Mouse (Mus musculus) G1E (cell line): ENCODE measurements around the gene Trnp1. TPM values are rescaled to one million over a fixed set of nuclear protein-coding genes. Genes with fewer than 3 reads are reported as not detected.
A peak's percentile ranks its signal among the peaks of the same experiment; 100 is the strongest.

Experiments used
- ATAC-seq: 2 replicates; pipeline ENCODE4 v1.8.0; 2016; ENCODE audit warnings: mild to moderate bottlenecking; ENCODE audit not compliant: insufficient number of reproducible peaks, poor library complexity, low FRiP score, severe bottlenecking; ENCODE audit errors: extremely low read depth
- DNase-seq: peaks from one replicate; pipeline ENCODE4 v3.0.0; 2012; ENCODE audit warnings: low spot score
- H3K27me3 ChIP-seq: 2 replicates; pipeline ENCODE4 v1.6.1; 2012; ENCODE audit warnings: mild to moderate bottlenecking, low read length, inconsistent platforms; ENCODE audit not compliant: insufficient read depth
- H3K36me3 ChIP-seq: replicated peaks from 2 replicates; pipeline ENCODE3; 2012; ENCODE audit warnings: mild to moderate bottlenecking, inconsistent platforms
- H3K4me1 ChIP-seq: 2 replicates; pipeline ENCODE4 v1.6.1; 2012; ENCODE audit warnings: low read depth, low read length, inconsistent platforms, mixed read lengths; ENCODE audit not compliant: insufficient read depth
- H3K4me3 ChIP-seq: 2 replicates; pipeline ENCODE4 v1.5.1; 2012; ENCODE audit warnings: low read depth, mild to moderate bottlenecking, inconsistent platforms, low read length, moderate library complexity, mixed read lengths
- H3K9me3 ChIP-seq: replicated peaks from 2 replicates; pipeline ENCODE4 v1.6.1; 2012; ENCODE audit warnings: inconsistent platforms
- CTCF ChIP-seq: IDR thresholded peaks from 2 replicates; pipeline ENCODE4 v1.5.1; 2012; ENCODE audit warnings: low read depth, low read length, inconsistent platforms, mixed read lengths
- GATA1 ChIP-seq: IDR thresholded peaks from 2 replicates; pipeline ENCODE4 v1.6.1; 2012; ENCODE audit warnings: borderline replicate concordance, low read length, inconsistent platforms, mixed read lengths
- GATA2 ChIP-seq: IDR thresholded peaks from 2 replicates; pipeline ENCODE4 v1.6.1; 2012; ENCODE audit warnings: low read depth, low read length, inconsistent platforms, borderline replicate concordance
- POLR2AphosphoS5 ChIP-seq: IDR thresholded peaks from 2 replicates; pipeline ENCODE4 v1.6.1; 2012; ENCODE audit warnings: low read depth, low read length, inconsistent platforms; ENCODE audit not compliant: insufficient replicate concordance
- TAL1 ChIP-seq: conservative IDR thresholded peaks from 2 replicates; pipeline ENCODE4 v1.6.1; 2012; ENCODE audit warnings: low read depth, low read length, inconsistent platforms, mixed read lengths
- polyA plus RNA-seq: library from polyadenylated mRNA; stranded (reverse); fragments of >175 nt; gene quantifications from 2 replicates; pipeline ENCODE4 v1.2.3, GENCODE M21; 2012
- total RNA-seq, 2 experiments: library from RNA; stranded (forward) in 1 of 2; stranded (reverse) in 1 of 2; fragments of 200-1000 nt in 1 of 2; fragments of >200 nt in 1 of 2; fragmentation: Nextera tagmentation in 1 of 2; gene quantifications; 2 replicates each; pipeline ENCODE4 v1.2.3; 2014 to 2017

Gene Trnp1
- total and polyA plus RNA-seq, 3 experiments: 0.16 TPM; not detected in 2

DNA sequence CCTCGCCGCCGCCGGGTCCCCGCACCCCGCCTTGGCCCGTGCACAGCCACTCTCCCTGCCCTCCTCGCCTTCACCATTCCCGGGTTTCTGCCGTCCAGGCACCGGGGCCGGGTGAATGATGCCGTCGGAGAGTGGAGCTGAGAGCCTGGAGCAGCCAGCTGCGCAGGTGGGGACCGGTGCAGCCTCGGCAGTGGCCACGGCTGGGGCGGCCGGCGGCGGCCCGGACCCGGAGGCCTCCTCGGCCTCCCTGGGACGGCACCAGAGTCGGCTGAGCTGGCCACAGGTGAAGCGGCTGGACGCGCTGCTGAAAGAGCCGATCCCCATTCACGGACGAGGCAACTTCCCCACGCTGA, 18.2 kb downstream of the Trnp1 start:
- Histone ChIP-seq H3K9me3 (no peaks in the 10 kb centered on the region), H3K36me3 (no peaks in the 10 kb centered on the region), H3K27me3 (peaks cover 57% of the 10 kb centered on the region), H3K4me1 (peaks cover 11% of the 10 kb centered on the region), H3K4me3 (peak overlapping the region; percentile 58; the same call in 1 of the 2 replicates)
- no peak for DNase-seq
- TF ChIP-seq GATA1 (no peak), GATA2 (no peak), TAL1 (no peak), CTCF (no peak), POLR2AphosphoS5 (no peak)
- no peak for ATAC-seq

- ATAC-seq (peak; percentile 60; the same call in 1 of the 2 replicates), DNase-seq (peak; percentile 69)
- peaks cover 11% of the 10 kb centered on the region for H3K4me1 ChIP-seq
- no peaks in the 10 kb centered on the region for H3K9me3 ChIP-seq
- H3K27me3 ChIP-seq: peaks cover 54% of the 10 kb centered on the region
- TF ChIP-seq POLR2AphosphoS5: no peak
- no peak for TF ChIP-seq CTCF
- no peak for TF ChIP-seq GATA2
- TF ChIP-seq TAL1: no peak
- no peak for TF ChIP-seq GATA1
- H3K36me3 ChIP-seq: no peaks in the 10 kb centered on the region
- peak within 1 kb of the TSS; percentile 58; the same call in 1 of the 2 replicates for H3K4me3 ChIP-seq
These were observed 18.7 kb downstream of the Trnp1 start, which contains the start of gene Tent5b for GRCm38 (mm10) chr4:133479458-133480184. TSS of gene Tent5b (plus strand) at chr4:133480132.

DNA sequence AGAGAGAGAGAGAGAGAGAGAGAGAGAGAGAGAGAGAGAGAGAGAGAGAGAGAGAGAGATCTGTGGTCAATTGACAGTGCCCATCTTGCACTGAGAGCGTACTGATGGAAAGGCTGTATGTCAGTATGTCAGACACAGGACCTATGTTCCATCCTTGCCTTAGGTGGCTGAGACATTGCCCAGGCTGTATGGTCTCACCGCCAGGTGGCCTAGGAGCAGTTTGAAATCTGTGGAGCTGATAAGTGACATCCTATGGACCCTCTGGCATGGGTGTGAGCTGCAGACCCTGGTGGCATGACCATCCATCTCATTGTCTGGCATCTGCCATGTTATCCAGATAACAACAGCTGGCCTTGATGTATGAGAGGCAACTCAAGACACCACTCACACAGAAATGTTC, 24.5 kb downstream of the Trnp1 start:
- Histone ChIP-seq H3K27me3 (peaks cover 23% of the 10 kb centered on the region), H3K4me3 (no peak overlapping the region), H3K36me3 (no peaks in the 10 kb centered on the region), H3K4me1 (no peaks in the 10 kb centered on the region), H3K9me3 (0 out of 2 replicates have a peak, but pooled peaks cover 3% of the 10 kb centered on the region)
- DNase-seq (no peak), ATAC-seq (no peak)
- no peak for TF ChIP-seq GATA2
- no peak for TF ChIP-seq CTCF
- TF ChIP-seq GATA1: no peak
- no peak for TF ChIP-seq TAL1
- no peak for TF ChIP-seq POLR2AphosphoS5

GRCm38 (mm10) chr4:133471135-133471821, 27.1 kb downstream of the Trnp1 start:
- Histone ChIP-seq H3K9me3 (0 out of 2 replicates have a peak, but pooled peaks cover 3% of the 10 kb centered on the region), H3K4me3 (no peak overlapping the region), H3K4me1 (peaks cover 11% of the 10 kb centered on the region), H3K27me3 (peaks cover 26% of the 10 kb centered on the region), H3K36me3 (no peaks in the 10 kb centered on the region)
- ATAC-seq: no peak
- no peak for DNase-seq
- TF ChIP-seq POLR2AphosphoS5: no peak
- TF ChIP-seq GATA1: no peak
- TF ChIP-seq GATA2: no peak
- no peak for TF ChIP-seq CTCF
- no peak for TF ChIP-seq TAL1

GRCm38 (mm10) chr4:133469122-133469521, 29.2 kb downstream of the Trnp1 start:
- H3K4me1 ChIP-seq: peaks cover 13% of the 10 kb centered on the region
- TF ChIP-seq TAL1: no peak
- TF ChIP-seq GATA1: no peak
- TF ChIP-seq GATA2: no peak
- no peak for TF ChIP-seq CTCF
- no peak for TF ChIP-seq POLR2AphosphoS5
- DNase-seq: no peak
- no peak for ATAC-seq
- H3K4me3 ChIP-seq: no peak overlapping the region
- no peaks in the 10 kb centered on the region for H3K36me3 ChIP-seq
- H3K27me3 ChIP-seq: peaks cover 35% of the 10 kb centered on the region
- H3K9me3 ChIP-seq: 0 out of 2 replicates have a peak, but pooled peaks cover 3% of the 10 kb centered on the region

DNA sequence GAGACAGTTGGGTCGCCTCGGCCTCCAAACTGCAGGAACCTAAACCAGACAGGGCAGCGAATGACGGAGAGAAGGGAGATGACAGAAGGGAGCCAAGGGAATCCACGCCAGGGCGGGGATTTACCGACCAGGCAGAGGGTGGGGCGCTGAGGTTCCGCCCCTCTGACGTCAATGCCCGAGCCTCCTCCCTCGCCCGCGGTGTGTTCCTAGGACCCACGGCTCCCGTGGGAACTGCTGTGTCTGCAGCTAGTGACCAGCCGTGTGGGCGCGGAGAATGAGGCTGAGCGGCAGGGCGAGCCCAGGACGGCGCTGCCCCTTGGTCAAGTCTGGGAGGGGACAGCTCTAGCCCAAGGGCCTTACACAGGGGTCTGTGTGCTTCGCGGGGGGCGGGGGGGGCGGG, 30.3 kb downstream of the Trnp1 start:
- Histone ChIP-seq H3K27me3 (peaks cover 42% of the 10 kb centered on the region), H3K4me1 (peaks cover 13% of the 10 kb centered on the region), H3K9me3 (0 out of 2 replicates have a peak, but pooled peaks cover 3% of the 10 kb centered on the region), H3K36me3 (no peaks in the 10 kb centered on the region), H3K4me3 (peak overlapping the region; percentile 67; the same call in 1 of the 2 replicates)
- no peak for TF ChIP-seq GATA1
- TF ChIP-seq GATA2: no peak
- no peak for TF ChIP-seq CTCF
- no peak for TF ChIP-seq POLR2AphosphoS5
- no peak for TF ChIP-seq TAL1
- no peak for ATAC-seq
- DNase-seq: peak; percentile 59
